Mouse (Mus musculus) forebrain, embryonic 16.5 days (tissue): ENCODE data around the gene Ankrd49. TPM values are rescaled to one million over a fixed set of nuclear protein-coding genes. Genes with fewer than 3 reads are reported as not detected.

Source experiments
- polyA plus RNA-seq: library from polyadenylated mRNA; unstranded; fragments of >200 nt; fragmentation: Nextera tagmentation; extraction: Ambion mirVana; gene quantifications from 2 replicates; pipeline ENCODE4 v1.2.1, GENCODE M21; 2015

Ankrd49 gene
- polyA plus RNA-seq, 1 experiment from 2014 or later: 43.7 TPM

Other genes with a start within 250 kb of the Ankrd49 start
- gene Amotl1, start 139.8 kb downstream of the Ankrd49 start, polyA plus RNA-seq: 9.9 and 10.4 TPM in 2 replicates
- 0.06 and 0.09 TPM in 2 replicates for gene Piwil4, start 44.1 kb downstream of the Ankrd49 start, polyA plus RNA-seq
- 0.36 and 1.1 TPM in 2 replicates for gene Fut4, start 32.5 kb downstream of the Ankrd49 start, polyA plus RNA-seq
- gene 1700012B09Rik, start 13.8 kb downstream of the Ankrd49 start, polyA plus RNA-seq: 2.8 and 2.9 TPM in 2 replicates
- gene Mre11a, start 202 bp downstream of the Ankrd49 start, polyA plus RNA-seq: 15.5 and 16.8 TPM in 2 replicates
- 1.4 and 2.0 TPM in 2 replicates for gene Gpr83, start 75.4 kb upstream of the Ankrd49 start, polyA plus RNA-seq
- not detected in 2 replicates for gene Izumo1r, start 119.1 kb upstream of the Ankrd49 start, polyA plus RNA-seq